Mouse (Mus musculus): Measurements from ENCODE around the gene Rnase2b. TPM values are rescaled to one million over a fixed set of nuclear protein-coding genes. Genes with fewer than 3 reads are reported as not detected.
"Not testable (repeated sequence)": the region's sequence is repeated elsewhere in the genome, so short reads cannot be mapped to it uniquely, and the experiment has no call there.

Rnase2b gene
- polyA plus RNA-seq, 1 experiment from 2014 or later = not detected

DNA sequence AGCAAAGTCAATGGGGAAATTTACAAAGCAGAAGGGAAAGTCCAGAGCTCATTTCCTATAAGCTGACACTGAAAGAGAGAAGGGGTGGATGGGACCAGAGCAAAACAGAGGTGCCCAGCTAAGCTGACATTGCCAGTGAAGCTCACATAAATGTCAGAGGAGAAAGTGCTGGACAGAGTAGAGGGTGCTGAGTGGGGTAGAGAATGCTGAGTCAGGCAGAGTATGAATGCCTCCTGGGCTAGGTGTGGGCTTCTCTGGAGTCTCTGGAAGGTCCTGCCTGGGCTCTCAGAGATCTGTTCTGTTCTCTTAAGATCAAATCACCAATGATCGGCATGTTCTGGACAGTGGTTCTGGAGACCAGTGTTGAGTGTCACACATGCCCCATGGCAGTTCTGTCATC lies 3.4 kb downstream of the Rnase2b start:
- H3K27ac ChIP-seq (ENCODE audit: low read length) = no peak overlapping the region
- no peak overlapping the region for H3K4me3 ChIP-seq (ENCODE audit: low read length)
- no peaks in the 10 kb centered on the region for H3K4me1 ChIP-seq (replicated peaks; ENCODE audit: control insufficient read depth, insufficient read depth, low read length)
- no peaks in the 10 kb centered on the region for H3K9me3 ChIP-seq (ENCODE audit: control insufficient read depth, low read length)
- no peaks in the 10 kb centered on the region for H3K36me3 ChIP-seq (ENCODE audit: control insufficient read depth, insufficient read depth, low read length)
- ATAC-seq (ENCODE audit: low read depth) = no peak
- 88% methylated on average over 1 of the region's 1 CpGs for WGBS
- no peak overlapping the region for H3K9ac ChIP-seq (ENCODE audit: low read length)
- no peak overlapping the region for H3K4me2 ChIP-seq (ENCODE audit: low read depth, low read length)
- H3K27me3 ChIP-seq (ENCODE audit: control insufficient read depth, insufficient read depth, low read depth, low read length) = no peaks in the 10 kb centered on the region

DNA sequence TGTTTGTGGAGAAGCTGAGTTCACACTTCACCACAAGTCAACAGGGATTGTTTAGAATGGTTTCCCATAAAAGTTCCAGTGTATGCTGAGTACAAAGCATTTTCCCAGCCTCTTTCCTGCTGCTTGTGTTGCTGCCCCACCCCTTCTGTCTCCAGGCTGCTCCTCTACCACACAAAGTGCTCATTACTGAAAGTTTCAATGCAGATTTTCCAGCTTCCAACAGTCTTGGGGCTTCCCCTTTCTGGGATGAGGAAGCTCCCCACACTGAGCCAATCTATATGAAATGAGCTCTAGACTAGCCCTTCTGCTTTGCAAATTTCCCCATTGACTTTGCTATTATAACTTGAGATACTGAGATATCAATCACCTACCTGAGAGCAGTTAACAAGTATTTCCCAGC lies 4.0 kb downstream of the Rnase2b start:
- Histone ChIP-seq H3K36me3 (ENCODE audit: control insufficient read depth, insufficient read depth, low read length) (no peaks in the 10 kb centered on the region), H3K4me3 (ENCODE audit: low read length) (no peak overlapping the region), H3K4me2 (ENCODE audit: low read depth, low read length) (no peak overlapping the region), H3K9ac (ENCODE audit: low read length) (no peak overlapping the region), H3K27ac (ENCODE audit: low read length) (no peak overlapping the region), H3K9me3 (ENCODE audit: control insufficient read depth, low read length) (no peaks in the 10 kb centered on the region), H3K4me1 (replicated peaks; ENCODE audit: control insufficient read depth, insufficient read depth, low read length) (no peaks in the 10 kb centered on the region), H3K27me3 (ENCODE audit: control insufficient read depth, insufficient read depth, low read depth, low read length) (no peaks in the 10 kb centered on the region)
- ATAC-seq (ENCODE audit: low read depth) = no peak

- ATAC-seq (ENCODE audit: low read depth); H3K4me1 ChIP-seq (replicated peaks; ENCODE audit: control insufficient read depth, insufficient read depth, low read length); H3K4me2 ChIP-seq (ENCODE audit: low read depth, low read length); H3K27me3 ChIP-seq (ENCODE audit: control insufficient read depth, insufficient read depth, low read depth, low read length); H3K4me3 ChIP-seq (ENCODE audit: low read length); H3K27ac ChIP-seq (ENCODE audit: low read length); H3K9ac ChIP-seq (ENCODE audit: low read length); H3K36me3 ChIP-seq (ENCODE audit: control insufficient read depth, insufficient read depth, low read length); H3K9me3 ChIP-seq (ENCODE audit: control insufficient read depth, low read length): not testable (repeated sequence)
- WGBS = 34% methylated on average over 9 of the region's 9 CpGs
Observed at GRCm38 (mm10) chr14:51172095-51172865, 10.2 kb downstream of the Rnase2b start.

DNA sequence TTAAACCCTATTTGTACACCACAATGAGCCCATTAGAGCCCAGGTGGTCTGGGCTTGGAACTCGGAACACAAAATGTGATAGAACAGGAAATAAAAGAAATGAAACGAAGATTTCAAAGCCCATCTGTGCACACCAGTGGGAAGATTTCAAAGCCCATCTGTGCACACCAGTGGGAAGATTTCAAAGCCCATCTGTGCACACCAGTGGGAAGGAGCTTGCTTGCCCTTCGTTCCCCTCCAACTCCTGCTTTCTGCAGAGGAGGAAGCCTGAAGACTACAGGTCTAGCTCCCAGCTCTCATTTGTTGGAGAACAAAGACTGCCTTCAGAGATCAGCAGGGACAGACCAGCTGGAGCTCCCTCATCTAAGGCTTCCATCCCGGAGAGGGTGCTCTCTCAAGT lies 10.9 kb downstream of the Rnase2b start:
- H3K27me3 ChIP-seq (ENCODE audit: control insufficient read depth, insufficient read depth, low read depth, low read length); H3K27ac ChIP-seq (ENCODE audit: low read length); H3K9me3 ChIP-seq (ENCODE audit: control insufficient read depth, low read length); H3K4me2 ChIP-seq (ENCODE audit: low read depth, low read length); H3K4me1 ChIP-seq (replicated peaks; ENCODE audit: control insufficient read depth, insufficient read depth, low read length); H3K9ac ChIP-seq (ENCODE audit: low read length); H3K36me3 ChIP-seq (ENCODE audit: control insufficient read depth, insufficient read depth, low read length); H3K4me3 ChIP-seq (ENCODE audit: low read length); ATAC-seq (ENCODE audit: low read depth): not testable (repeated sequence)
- 40% methylated on average over 4 of the region's 4 CpGs for WGBS

DNA sequence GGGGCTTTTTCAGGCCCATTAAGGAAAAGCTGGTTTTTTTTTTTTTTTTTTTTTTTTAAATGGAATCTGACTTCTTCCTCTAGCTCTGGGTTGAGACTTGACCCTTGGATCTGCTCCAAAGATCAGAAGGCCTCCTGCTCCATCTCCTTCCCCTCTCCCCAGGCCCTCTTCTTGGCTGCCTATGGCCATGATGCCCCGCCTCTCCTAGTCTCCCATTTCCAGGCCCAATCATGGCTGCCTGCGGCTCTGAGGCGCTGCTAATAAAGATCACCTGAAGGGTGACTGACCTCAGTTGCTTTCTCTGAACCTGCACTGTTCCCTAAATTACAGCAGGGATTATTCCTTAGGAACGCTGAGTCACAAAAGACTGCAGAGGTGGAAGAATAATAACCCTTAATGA lies 11.8 kb downstream of the Rnase2b start:
- ATAC-seq (ENCODE audit: low read depth) = no peak
- Histone ChIP-seq H3K9me3 (ENCODE audit: control insufficient read depth, low read length) (no peaks in the 10 kb centered on the region), H3K4me1 (replicated peaks; ENCODE audit: control insufficient read depth, insufficient read depth, low read length) (no peaks in the 10 kb centered on the region), H3K27ac (ENCODE audit: low read length) (no peak overlapping the region), H3K4me3 (ENCODE audit: low read length) (no peak overlapping the region), H3K4me2 (ENCODE audit: low read depth, low read length) (no peak overlapping the region), H3K9ac (ENCODE audit: low read length) (no peak overlapping the region), H3K36me3 (ENCODE audit: control insufficient read depth, insufficient read depth, low read length) (no peaks in the 10 kb centered on the region), H3K27me3 (ENCODE audit: control insufficient read depth, insufficient read depth, low read depth, low read length) (no peaks in the 10 kb centered on the region)
- WGBS = 71% methylated on average over 4 of the region's 4 CpGs

GRCm38 (mm10) chr14:51181051-51181450 lies 19.0 kb downstream of the Rnase2b start:
- H3K36me3 ChIP-seq (ENCODE audit: control insufficient read depth, insufficient read depth, low read length); H3K9ac ChIP-seq (ENCODE audit: low read length); H3K27me3 ChIP-seq (ENCODE audit: control insufficient read depth, insufficient read depth, low read depth, low read length); H3K9me3 ChIP-seq (ENCODE audit: control insufficient read depth, low read length); H3K27ac ChIP-seq (ENCODE audit: low read length); H3K4me1 ChIP-seq (replicated peaks; ENCODE audit: control insufficient read depth, insufficient read depth, low read length); ATAC-seq (ENCODE audit: low read depth); H3K4me3 ChIP-seq (ENCODE audit: low read length); H3K4me2 ChIP-seq (ENCODE audit: low read depth, low read length): not testable (repeated sequence)
- WGBS = 76% methylated on average over 2 of the region's 2 CpGs

DNA sequence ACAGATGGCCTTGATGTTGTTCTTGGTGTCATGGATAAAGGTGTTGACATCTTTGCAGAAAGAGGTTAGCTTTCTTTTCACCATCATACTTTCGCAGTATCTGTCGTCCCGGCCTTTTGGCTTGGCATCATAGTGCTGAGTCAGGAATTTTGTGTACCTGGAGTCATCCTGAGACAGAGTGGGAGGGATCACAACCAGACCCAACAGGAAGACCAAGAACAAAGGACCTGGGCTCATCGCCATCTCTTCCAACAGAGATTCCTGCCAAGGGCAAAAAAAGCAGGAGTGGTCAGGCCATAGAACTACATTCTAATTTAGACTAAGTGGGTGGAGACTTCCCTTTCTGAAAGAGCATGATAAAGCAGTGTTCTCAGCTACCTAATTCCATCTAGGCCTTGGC lies 33.6 kb downstream of the Rnase2b start:
- 84% methylated on average over 4 of the region's 4 CpGs for WGBS
- no peak for ATAC-seq (ENCODE audit: low read depth)

GRCm38 (mm10) chr14:51199098-51200023 lies 37.3 kb downstream of the Rnase2b start, which contains the start of gene Ang2:
Gene Ang2 (minus strand): TSS chr14:51199148.
- no peak for ATAC-seq (ENCODE audit: low read depth)
- Histone ChIP-seq H3K9ac (ENCODE audit: low read length) (no peak within 1 kb of the TSS), H3K36me3 (ENCODE audit: control insufficient read depth, insufficient read depth, low read length) (no peaks in the 10 kb centered on the region), H3K27me3 (ENCODE audit: control insufficient read depth, insufficient read depth, low read depth, low read length) (no peaks in the 10 kb centered on the region), H3K27ac (ENCODE audit: low read length) (no peak within 1 kb of the TSS), H3K4me1 (replicated peaks; ENCODE audit: control insufficient read depth, insufficient read depth, low read length) (no peaks in the 10 kb centered on the region), H3K9me3 (ENCODE audit: control insufficient read depth, low read length) (no peaks in the 10 kb centered on the region), H3K4me2 (ENCODE audit: low read depth, low read length) (no peak within 1 kb of the TSS), H3K4me3 (ENCODE audit: low read length) (no peak within 1 kb of the TSS)
- 61% methylated on average over 5 of the region's 5 CpGs for WGBS

More for the DNA sequence above, 33.6 kb downstream of the Rnase2b start:
- no peaks in the 10 kb centered on the region for H3K4me1 ChIP-seq (replicated peaks; ENCODE audit: control insufficient read depth, insufficient read depth, low read length)
- no peak overlapping the region for H3K4me2 ChIP-seq (ENCODE audit: low read depth, low read length)
- no peaks in the 10 kb centered on the region for H3K36me3 ChIP-seq (ENCODE audit: control insufficient read depth, insufficient read depth, low read length)
- H3K27me3 ChIP-seq (ENCODE audit: control insufficient read depth, insufficient read depth, low read depth, low read length) = no peaks in the 10 kb centered on the region
- H3K9ac ChIP-seq (ENCODE audit: low read length) = no peak overlapping the region
- no peak overlapping the region for H3K4me3 ChIP-seq (ENCODE audit: low read length)
- no peak overlapping the region for H3K27ac ChIP-seq (ENCODE audit: low read length)
- no peaks in the 10 kb centered on the region for H3K9me3 ChIP-seq (ENCODE audit: control insufficient read depth, low read length)

- Histone ChIP-seq H3K27me3 (ENCODE audit: control insufficient read depth, insufficient read depth, low read depth, low read length) (no peaks in the 10 kb centered on the region), H3K36me3 (ENCODE audit: control insufficient read depth, insufficient read depth, low read length) (no peaks in the 10 kb centered on the region), H3K27ac (ENCODE audit: low read length) (no peak overlapping the region), H3K4me2 (ENCODE audit: low read depth, low read length) (no peak overlapping the region), H3K4me1 (replicated peaks; ENCODE audit: control insufficient read depth, insufficient read depth, low read length) (no peaks in the 10 kb centered on the region), H3K4me3 (ENCODE audit: low read length) (no peak overlapping the region), H3K9me3 (ENCODE audit: control insufficient read depth, low read length) (no peaks in the 10 kb centered on the region), H3K9ac (ENCODE audit: low read length) (no peak overlapping the region)
- ATAC-seq (ENCODE audit: low read depth) = no peak
- WGBS = 94% methylated on average over 2 of the region's 2 CpGs
Observed at GRCm38 (mm10) chr14:51200054-51200453, 38.0 kb downstream of the Rnase2b start.

All from lung, embryonic 16.5 days (tissue).